Mouse (Mus musculus): ENCODE data around the gene Mcf2l.

Gene Mcf2l

GRCm38 (mm10) chr8:12874194-12874791 lies 687 bp downstream of the Mcf2l start:
- no peak for DNase-seq (ENCODE audit: low spot score)

GRCm38 (mm10) chr8:12874971-12875370 lies 1.4 kb downstream of the Mcf2l start:
- DNase-seq (ENCODE audit: low spot score) = no peak

- DNase-seq (ENCODE audit: low spot score) = no peak
Measured at GRCm38 (mm10) chr8:12877126-12877525, 3.5 kb downstream of the Mcf2l start.

- no peak for DNase-seq (ENCODE audit: low spot score)
Measured at GRCm38 (mm10) chr8:12880163-12880562, 6.6 kb downstream of the Mcf2l start.

- DNase-seq (ENCODE audit: low spot score) = no peak
Measured at GRCm38 (mm10) chr8:12883051-12884004, 9.7 kb downstream of the Mcf2l start.

GRCm38 (mm10) chr8:12887772-12888435 lies 14.3 kb downstream of the Mcf2l start:
- DNase-seq (ENCODE audit: low spot score) = no peak

GRCm38 (mm10) chr8:12889046-12889598 lies 15.5 kb downstream of the Mcf2l start:
- no peak for DNase-seq (ENCODE audit: low spot score)

GRCm38 (mm10) chr8:12892882-12893446 lies 19.4 kb downstream of the Mcf2l start:
- DNase-seq (ENCODE audit: low spot score) = no peak

GRCm38 (mm10) chr8:12893797-12894578 lies 20.4 kb downstream of the Mcf2l start:
- DNase-seq (ENCODE audit: low spot score) = no peak

GRCm38 (mm10) chr8:12894783-12895534 lies 21.4 kb downstream of the Mcf2l start:
- DNase-seq (ENCODE audit: low spot score) = no peak

GRCm38 (mm10) chr8:12895535-12896150 lies 22.0 kb downstream of the Mcf2l start:
- DNase-seq (ENCODE audit: low spot score) = no peak

GRCm38 (mm10) chr8:12896494-12897373 lies 23.1 kb downstream of the Mcf2l start:
- DNase-seq (ENCODE audit: low spot score) = no peak

- no peak for DNase-seq (ENCODE audit: low spot score)
Measured at GRCm38 (mm10) chr8:12897815-12898214, 24.2 kb downstream of the Mcf2l start.

- DNase-seq (ENCODE audit: low spot score) = no peak
Measured at GRCm38 (mm10) chr8:12903790-12904415, 30.3 kb downstream of the Mcf2l start.

- DNase-seq (ENCODE audit: low spot score) = no peak
Measured at GRCm38 (mm10) chr8:12905122-12905521, 31.5 kb downstream of the Mcf2l start.

- DNase-seq (ENCODE audit: low spot score) = no peak
Measured at GRCm38 (mm10) chr8:12905599-12906321, 32.2 kb downstream of the Mcf2l start.

- DNase-seq (ENCODE audit: low spot score) = no peak
Measured at GRCm38 (mm10) chr8:12906597-12906996, 33.0 kb downstream of the Mcf2l start.

GRCm38 (mm10) chr8:12907730-12908129 lies 34.1 kb downstream of the Mcf2l start:
- no peak for DNase-seq (ENCODE audit: low spot score)
